Mouse (Mus musculus) lung, adult 2 months (tissue): ENCODE data around the gene Rassf3.

Source experiments
- CTCF ChIP-seq: fragments of 200-500 bp; IDR thresholded peaks from 2 replicates; pipeline ENCODE4 v1.5.1; 2011; ENCODE audit warnings: mild to moderate bottlenecking, low read length, control low read depth; ENCODE audit not compliant: insufficient read depth
- POLR2A ChIP-seq: fragments of 200-500 bp; IDR thresholded peaks from 2 replicates; pipeline ENCODE4 v1.6.1; 2011; ENCODE audit warnings: low read depth, mild to moderate bottlenecking, control low read depth, low read length, borderline replicate concordance; ENCODE audit errors: extremely low read depth

GRCm38 (mm10) chr10:121385695-121386094, 90.5 kb downstream of the Rassf3 start:
- TF ChIP-seq CTCF (no peak), POLR2A (no peak)
